Mouse (Mus musculus): Measurements from ENCODE around the gene Ostc.

DNA sequence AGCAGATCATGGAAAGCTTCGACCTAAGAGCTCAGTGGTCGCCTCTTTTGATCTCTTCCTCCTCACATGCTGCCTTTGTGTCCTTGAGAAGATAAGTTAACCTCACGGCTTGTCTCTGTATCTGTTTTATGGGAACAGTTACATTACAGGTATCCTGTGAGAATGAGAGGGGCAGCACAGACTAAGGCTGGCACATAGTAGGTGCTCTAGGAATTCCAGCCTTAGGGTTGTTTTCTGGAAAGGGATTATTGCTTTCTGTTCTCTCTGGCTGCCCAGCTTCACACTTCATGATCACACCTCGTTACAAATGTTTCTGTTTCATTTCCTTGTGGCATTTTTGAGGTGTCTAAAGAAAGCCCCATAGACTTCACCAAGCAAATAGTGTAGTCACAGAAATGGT is 27.5 kb upstream of the Ostc start:
- TF ChIP-seq CTCF (IDR thresholded peaks at IDR 0.05; ENCODE audit: borderline replicate concordance, insufficient read depth, low read length): no peak
- TF ChIP-seq POLR2A (IDR thresholded peaks at IDR 0.05; ENCODE audit: low read depth, low read length): no peak
